Mouse (Mus musculus): ENCODE measurements around the gene Ppp1r9a.

Gene Ppp1r9a

DNA sequence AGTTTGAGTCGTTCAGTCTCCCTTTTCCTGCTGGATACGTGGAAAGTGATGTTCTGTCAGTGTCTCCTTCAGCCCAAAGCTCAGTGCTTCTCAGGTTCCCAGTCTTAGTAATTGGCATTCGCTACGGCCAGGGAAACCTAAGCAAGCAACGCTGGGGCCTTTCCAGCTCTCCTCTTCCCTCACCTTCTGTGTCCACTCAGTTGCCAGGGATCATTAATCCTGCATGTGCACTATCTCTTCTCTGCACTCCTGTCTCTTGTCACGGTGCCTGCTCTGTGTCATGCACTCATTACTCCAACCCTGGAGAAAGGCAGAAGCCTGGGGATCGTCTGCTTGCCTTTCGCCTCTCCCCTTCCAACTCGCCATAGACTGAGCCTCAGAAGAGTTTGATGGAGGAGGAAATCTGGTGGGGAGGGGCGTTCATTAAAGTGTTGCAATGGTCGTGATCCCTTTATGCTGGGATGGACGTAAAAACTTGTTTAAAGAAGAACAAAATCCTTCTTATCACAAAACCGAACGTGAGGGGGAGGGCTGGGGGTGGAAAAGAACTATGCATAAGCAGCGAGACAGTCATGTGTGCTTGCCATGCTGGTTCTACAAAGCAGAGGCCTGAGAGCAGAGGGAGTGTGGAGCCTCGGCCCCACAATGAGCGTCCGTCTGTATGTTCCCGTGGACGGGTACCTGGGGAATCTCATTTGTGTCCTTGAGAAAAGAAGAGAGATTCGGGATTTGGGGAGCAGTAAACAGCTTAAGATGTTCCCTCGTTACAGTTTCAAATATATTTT lies 103.0 kb downstream of the Ppp1r9a start:
- DNase-seq (ENCODE audit: extremely low read depth, insufficient read length, low spot score) = no peak

DNA sequence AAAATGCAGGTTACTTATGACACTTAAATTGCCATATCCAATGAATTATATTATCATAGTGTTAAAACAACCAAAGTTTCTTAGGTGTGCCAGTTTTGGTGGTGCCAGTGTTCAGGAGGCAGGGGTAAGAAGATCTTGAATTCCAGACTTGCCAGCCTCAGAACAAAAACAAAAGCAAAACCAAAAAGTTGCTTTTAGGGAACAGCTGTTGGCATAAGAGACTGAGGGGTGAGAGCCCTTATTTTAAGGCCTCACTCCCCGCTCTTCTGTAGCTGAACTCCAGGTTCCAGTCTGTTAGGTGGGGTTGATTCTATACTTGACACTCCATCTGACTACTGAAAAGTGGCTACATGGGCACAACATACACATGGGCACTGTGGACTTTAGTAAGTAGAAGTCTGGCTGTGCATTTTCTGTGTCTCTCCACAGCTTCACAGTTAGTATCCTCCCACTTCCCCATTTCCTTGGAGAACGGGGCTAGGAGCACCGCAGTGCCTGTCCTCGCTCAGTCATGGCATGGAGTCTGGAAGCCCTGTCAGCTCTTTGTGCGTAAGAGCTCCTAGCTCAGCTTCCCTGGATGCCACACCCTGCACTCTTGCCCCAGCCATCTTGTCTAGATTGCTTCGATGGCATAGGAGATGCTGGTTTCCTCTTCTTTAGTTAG lies 103.7 kb downstream of the Ppp1r9a start:
- no peak for DNase-seq (ENCODE audit: extremely low read depth, insufficient read length, low spot score)

DNA sequence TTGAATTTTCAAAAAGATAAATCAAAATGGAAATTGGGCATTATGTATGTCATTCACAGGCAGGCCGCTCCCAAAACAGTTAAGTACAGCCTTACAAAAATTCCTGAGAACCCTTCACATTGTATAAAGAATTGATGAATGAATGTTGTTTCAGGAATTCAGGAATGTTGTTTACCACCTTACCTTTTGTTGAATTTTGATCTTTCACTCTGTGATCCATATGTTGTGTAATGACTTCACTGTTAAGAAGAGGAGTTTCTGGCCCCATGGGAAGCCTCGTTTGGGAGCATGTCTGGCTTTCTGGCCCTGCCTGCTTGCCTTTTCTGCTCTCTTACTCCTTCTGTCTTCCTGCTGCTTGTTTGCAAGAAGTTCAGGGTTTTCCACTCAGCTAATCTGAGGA lies 105.4 kb downstream of the Ppp1r9a start:
- DNase-seq (ENCODE audit: extremely low read depth, insufficient read length, low spot score) = no peak

DNA sequence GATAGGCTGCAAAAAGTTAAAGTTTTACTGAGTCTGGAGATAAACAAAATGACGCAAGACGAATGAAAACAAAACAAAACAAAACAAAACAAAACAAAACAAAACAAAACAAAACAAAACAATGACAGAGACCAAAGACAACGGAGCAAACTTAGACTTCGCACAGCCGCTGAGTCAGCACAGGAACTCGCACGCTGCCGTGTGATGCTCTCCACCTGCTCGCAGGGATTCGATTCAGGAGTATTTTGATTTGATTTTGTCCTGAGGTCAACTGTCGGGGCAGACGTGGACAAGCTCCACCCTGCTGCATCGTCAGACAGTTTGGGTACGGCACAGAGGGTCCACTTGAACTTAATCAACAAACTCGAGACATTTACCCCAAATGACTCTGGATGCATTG lies 105.9 kb downstream of the Ppp1r9a start:
- DNase-seq (ENCODE audit: extremely low read depth, insufficient read length, low spot score) = no peak

DNA sequence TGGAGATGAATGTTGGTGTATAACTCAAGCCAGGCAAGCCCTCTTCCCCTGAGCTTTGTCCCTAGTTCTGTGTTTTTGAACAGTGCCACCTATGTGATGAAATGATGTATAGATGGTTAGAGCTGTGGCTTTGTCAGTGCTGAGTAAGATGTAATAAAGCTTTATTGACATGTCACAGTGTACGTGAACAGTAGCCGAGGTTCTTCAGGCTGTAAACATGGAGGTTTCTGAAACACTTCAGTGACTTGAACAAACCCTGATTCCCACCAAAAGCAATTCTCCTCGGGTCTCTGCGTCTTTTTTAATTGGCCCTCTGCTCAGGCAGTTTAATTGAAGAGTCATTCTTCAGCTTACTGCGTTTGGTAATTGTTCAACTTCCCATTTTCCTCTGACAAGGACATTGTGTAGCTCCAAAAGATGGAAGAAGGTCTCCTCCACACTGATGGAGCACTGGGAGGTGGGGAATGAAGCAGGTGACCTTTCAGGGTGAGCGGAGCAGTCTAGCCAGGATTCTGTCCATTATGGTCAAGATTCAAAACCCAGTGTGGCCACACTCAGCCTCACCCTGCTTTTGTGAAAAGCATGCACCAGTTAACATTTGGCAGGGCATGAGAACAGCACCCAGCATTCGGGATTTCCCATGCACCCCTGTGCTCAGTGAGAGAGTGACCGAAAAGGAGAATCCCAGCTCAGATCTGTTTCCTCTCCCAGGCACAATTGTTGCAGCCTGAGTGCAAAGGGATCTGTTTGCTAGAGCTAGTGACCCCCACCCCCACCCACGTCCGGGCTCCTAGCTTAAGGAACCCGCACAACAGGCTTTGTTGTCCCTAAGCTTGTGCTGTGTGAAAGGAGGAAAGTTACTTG lies 108.1 kb downstream of the Ppp1r9a start:
- DNase-seq (ENCODE audit: extremely low read depth, insufficient read length, low spot score) = no peak

DNA sequence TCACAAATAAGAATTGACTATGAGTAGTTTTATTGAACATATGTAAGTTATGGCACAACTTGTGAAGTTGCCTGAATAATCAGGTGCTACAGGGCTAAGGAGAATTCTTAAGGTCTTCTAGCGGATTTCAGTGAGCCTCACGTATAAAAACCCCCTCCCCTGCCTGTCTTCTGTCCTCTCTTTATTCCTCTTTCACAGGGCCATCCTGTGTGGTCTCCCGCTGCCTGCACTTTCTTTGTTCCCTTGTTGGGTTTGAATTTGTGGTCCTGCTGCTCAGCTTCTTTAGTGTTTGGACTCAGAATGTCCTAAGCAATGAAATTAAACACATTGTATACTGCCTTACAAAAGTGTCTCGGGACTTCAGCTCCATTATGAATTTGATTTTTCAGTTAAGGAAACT lies 110.1 kb downstream of the Ppp1r9a start:
- DNase-seq (ENCODE audit: extremely low read depth, insufficient read length, low spot score) = no peak

DNA sequence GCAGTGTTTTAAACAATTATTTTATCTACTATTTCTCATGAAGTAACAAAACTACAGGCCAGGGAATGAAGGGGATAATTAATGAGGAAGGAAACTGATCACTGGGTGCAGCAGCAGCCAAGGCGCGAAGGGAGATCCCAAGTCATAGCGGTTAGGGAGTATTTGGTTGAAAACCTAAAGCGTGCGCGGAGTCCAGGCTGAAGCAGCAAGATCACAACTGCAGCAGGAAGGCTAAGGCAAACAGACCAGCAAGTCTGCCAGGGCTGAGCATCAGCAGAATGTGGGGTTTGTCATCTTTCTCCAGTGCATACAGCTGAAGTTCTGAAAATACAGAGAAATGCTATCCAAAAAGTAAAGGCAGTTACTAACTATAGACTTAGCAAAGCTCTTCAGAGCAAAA lies 111.8 kb downstream of the Ppp1r9a start:
- no peak for DNase-seq (ENCODE audit: extremely low read depth, insufficient read length, low spot score)

DNA sequence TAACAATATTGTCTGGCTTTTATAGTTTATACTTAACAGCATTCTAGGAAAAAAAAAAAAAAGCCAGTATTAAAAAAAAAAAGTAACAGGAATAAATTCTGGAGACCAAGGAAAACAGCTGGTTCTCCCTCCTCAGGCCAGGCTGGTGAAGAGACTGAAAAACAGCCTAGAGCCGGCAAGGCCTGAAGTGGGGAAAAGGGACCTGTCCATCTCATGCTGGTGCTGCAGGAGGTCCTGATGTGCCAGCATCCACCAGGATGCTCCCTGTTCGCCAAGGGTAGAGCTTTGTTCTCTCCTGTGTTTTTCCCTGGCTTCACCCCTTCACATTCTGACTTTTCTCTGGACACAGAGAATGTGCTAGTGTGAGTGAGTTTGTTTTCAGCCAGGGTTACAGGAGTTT lies 112.5 kb downstream of the Ppp1r9a start:
- no peak for DNase-seq (ENCODE audit: extremely low read depth, insufficient read length, low spot score)

DNA sequence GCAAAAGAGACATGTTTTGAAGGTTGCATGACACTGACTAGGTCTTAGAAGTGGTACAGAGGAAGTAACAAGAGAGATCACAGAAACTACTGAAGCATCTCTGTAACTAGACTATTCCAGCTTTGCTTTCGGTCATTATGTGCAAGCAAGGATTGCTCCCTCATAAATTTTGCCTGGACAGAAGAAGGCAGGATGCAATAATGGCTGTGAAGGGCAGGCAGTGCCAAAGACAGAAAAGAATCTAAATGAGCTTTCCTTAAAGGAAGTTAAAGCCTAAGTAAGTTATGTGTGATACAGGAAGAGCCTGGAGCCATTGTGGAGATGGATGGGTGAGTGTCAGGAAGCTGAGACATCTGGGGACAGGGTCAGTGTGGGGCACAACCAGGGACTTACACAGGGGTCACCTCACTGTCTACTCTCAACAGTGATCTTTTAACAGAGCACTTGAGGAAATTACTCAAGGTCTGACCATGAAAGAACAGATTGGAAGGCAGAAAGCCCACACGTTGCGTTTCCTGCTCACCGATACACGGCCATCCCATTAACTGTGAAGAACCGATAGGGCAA lies 115.3 kb downstream of the Ppp1r9a start:
- DNase-seq (ENCODE audit: extremely low read depth, insufficient read length, low spot score) = no peak

DNA sequence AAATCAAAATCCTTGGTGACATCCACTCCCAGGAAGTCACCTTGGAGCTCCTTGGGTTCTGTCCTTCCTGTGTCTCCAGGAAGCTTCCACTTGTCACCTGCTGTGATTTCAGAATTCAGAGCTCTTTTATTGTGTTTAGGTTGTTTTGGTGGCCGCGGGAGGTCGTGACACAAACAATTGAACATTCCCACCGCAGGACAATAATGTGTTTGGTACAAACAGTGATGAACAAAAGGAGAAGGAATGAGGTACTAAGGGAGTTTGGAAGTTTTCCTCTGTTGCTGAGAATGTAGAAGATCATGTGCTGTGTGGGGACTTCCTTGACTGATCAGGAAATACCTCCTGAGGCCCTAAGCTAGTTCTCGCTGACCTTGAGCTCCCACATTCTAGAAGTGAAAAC lies 116.5 kb downstream of the Ppp1r9a start:
- DNase-seq (ENCODE audit: extremely low read depth, insufficient read length, low spot score) = no peak

DNA sequence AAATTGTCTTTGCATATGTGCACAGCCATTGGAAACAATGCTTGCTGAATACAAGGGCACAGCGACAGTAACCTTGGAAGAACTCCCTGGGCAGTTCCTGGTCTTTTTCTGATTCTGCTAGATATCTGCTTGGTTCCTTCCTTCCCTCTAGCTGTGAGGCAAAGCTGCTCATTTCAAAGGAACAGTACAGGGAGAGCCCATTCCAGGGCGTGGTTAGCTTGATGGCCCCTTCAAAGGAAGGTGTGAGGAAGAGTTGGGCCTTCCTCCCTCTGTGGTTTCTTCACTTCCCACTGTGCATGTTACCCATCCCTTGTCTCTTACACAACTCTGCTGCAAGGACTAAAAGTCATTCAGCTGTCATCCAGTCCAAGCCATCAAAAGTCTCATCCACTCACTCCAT lies 117.3 kb downstream of the Ppp1r9a start:
- no peak for DNase-seq (ENCODE audit: extremely low read depth, insufficient read length, low spot score)

DNA sequence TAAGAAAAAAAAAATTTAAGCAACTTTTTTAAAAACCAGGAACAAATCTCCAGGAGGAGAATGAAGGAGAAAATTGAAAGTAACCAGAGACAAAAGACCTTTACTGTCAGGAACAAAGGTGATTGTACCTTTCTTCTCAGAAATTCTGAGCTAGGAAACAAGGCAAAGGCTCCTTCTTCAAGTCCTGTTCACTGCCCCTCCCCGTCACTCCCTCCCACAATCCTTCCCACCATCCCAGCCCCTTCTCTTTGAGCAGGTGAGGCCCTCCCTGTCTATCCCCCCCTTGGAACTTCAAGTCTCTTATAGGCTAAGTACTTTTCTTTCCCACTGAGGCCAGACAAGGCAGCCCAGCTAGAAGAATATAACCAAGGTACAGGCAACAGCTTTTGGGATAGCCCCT lies 117.8 kb downstream of the Ppp1r9a start:
- no peak for DNase-seq (ENCODE audit: extremely low read depth, insufficient read length, low spot score)

DNA sequence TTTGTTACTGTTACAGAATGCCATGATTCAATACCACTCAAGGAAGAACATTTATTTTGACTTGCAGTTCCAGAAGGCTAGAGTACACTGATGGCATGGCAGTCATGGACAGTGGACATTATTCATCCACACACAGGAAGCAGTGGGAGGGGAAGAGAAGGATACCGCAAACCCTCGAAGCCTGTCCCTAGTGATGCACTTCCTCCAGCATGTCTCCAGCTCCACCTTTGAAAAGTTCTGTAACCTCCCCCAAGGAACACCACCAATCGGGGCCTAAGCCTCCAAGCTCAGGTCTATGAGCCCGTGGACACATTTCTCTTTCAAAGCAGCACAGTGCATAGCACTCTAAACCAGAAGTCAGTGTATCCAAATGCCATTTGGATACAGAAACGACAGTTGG lies 120.0 kb downstream of the Ppp1r9a start:
- DNase-seq (ENCODE audit: extremely low read depth, insufficient read length, low spot score) = no peak

DNA sequence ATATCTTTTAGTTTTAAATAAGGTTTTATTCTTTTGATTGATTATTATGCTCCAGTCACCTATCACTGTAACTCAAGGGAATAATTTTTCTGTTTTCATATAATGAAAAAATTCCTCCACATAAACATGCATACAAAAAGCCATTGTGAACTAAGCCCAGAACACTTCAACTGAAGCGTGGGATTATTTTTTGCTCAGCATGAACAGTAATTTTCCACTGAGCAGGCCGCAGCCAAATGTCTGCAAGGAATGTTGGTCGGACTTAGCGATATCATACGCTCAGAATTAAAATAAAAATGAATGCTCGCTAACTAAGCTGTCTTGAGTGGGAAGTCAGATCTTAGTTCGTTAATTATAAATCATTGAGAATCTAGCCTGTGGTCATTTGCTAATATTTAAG lies 122.2 kb downstream of the Ppp1r9a start:
- no peak for DNase-seq (ENCODE audit: extremely low read depth, insufficient read length, low spot score)

DNA sequence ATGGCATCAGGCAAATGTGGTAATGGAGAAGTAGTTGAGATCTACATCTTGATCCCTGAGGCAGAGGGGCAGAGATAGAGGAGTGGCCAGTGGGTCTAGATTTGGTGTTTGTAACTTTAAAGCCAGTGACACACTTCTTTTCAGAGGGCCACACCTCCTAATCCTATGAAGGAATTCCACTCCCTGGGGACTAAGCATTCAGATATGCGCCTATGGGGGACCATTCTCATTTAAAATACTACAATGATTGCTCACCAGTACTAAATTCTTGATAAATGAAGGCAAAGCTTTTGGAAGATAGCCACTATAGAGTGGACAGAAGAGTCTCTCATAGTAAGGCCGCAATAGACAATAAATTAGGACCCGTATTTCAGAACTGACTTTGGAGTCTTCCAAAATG lies 124.1 kb downstream of the Ppp1r9a start:
- no peak for DNase-seq (ENCODE audit: extremely low read depth, insufficient read length, low spot score)

DNA sequence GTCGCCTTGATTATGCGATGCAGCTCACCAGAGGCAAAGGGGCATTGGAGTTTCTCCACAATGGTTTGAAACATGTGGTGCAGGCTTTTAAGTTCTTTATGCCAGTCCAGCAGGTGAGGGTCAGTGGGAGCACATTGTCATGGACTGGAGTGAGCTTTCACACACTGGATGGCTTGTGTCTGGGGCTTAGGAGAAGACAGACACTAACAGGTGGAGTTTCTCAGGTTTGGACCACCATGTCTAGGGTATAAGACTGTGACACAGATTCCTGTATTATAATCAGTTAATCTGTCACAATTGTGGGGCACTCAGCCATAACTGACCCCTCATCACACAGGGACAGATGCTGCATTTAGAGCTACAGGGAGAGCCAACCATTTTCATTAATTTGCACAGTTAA lies 124.5 kb downstream of the Ppp1r9a start:
- DNase-seq (ENCODE audit: extremely low read depth, insufficient read length, low spot score) = no peak

DNA sequence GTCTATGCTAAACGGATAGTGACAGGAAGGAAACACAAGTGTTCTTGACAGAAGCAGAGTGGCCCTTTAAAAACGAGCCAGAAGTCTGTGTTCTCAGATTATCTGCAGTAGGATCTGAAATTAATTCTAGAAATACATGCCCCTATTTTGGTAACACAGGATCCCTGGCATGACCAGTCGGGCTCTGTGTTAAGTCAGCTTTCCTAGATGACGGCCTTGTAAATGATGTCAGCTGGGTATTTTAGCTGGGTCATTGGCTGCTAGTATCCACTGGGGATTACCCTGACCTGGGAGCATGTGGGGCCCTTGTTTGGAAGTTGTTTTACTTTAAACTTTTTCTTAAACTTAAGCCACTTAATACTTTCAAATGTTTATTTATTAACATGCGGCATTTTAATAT lies 125.1 kb downstream of the Ppp1r9a start:
- DNase-seq (ENCODE audit: extremely low read depth, insufficient read length, low spot score) = no peak

DNA sequence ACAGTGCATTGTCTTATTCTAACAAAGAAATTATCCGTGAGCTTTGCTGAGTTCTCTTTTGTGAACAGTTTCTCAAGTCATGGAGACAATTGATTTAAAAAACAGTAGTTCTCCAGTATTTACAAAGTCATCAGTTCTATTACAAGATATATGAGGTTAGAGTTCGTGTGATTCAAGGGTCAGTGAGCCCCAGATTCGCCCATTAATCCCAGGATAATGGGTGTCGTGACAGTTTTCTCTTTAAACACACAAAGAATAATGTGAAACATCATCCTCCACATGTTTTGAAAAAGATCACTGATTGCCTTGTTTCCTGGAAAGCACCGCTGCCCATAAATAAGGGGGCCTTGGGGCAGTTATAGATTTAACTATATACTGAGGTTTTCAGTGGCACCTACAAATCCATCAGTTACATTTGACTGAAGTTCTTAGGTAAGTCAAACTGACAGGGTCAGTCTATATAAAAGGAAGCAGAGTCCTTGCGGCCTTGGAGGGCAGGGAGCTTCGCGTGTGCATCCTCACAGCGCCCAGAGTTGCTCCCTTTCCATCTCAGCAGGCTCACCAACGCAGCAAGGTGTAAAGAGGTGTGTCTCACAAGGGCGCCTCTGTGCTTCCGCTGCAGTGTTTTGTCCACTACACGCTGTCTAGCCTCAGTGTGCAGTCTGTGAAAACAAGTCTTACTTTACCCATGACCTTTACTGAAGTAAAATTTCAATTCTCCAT lies 126.6 kb downstream of the Ppp1r9a start:
- no peak for DNase-seq (ENCODE audit: extremely low read depth, insufficient read length, low spot score)

DNA sequence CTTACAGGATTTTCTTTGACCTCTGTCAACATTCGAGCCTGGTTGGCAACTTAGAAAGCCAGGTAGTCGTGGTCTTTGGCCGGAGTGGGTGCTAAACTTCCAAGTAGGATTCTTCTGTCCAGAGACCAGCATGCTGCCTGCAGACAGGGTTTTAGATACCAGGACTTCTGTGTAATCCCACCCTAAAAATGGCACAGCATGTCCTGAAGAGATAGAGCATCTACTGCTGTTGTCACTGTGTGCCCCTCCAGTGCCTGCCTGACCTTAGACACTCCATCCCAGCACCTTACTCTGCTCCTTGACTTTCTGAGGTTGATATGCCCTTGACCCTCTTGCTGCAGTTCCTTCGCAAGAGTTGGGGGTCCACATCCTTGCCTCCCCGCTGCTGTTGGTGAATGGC lies 127.2 kb downstream of the Ppp1r9a start:
- no peak for DNase-seq (ENCODE audit: extremely low read depth, insufficient read length, low spot score)

DNA sequence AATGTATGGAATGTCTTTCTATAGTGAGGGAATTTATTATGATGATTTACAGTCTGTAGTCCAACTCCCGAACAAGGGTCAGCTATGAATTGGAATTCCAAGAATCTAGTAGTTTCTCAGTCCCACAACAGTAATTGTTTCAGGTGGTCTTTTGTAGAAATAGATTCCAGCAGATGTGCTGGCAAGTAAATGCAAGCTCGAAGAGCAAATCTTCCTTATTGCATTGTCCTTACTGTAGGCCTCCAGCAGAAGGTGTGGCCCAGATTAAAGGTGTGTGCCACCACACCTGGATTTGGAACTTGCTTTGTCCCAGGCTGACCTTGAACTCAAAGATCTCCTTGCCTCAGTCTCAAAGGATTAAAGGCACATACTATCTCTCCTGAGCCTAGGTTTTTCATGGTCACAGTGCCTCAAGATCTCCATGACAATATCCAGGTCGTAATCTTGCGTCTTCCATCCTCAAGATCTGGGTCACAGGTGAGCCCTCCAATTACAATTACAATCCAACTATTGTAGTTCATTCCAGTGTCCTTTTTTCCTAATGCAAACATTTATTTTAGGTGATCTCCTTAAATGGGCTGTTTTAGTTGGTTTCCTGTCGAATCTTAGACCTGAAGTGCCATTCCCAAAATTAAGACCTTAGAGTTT lies 130.4 kb downstream of the Ppp1r9a start:
- DNase-seq (ENCODE audit: extremely low read depth, insufficient read length, low spot score) = no peak

All from 3134 (cell line).